8 mouse cellular contexts compared by ENCODE assay signal in genomic region chr6:127153296-127153800, GRCm38 (mm10). TPM values are rescaled to one million over a fixed set of nuclear protein-coding genes. Genes with fewer than 3 reads are reported as not detected.
DNase-seq lines count a peak whose midpoint lies in the region; ATAC-seq and TF ChIP-seq lines count a peak whose summit lies in the region.

No protein-coding gene starts in this region.

- H3K9ac ChIP-seq in forebrain, embryonic 13.5 days = peak overlapping the region; percentile 40; the same call in 1 of the 2 replicates
- no peak overlapping the region for H3K9ac ChIP-seq in hindbrain, postnatal 0 days (replicated peaks; ENCODE audit: low read length)
- H3K9ac ChIP-seq in liver, embryonic 15.5 days = no peak overlapping the region

- DNase-seq in 416B (ENCODE audit: low read depth) = peak; percentile 68
- peak; percentile 45 for DNase-seq in T-cell, adult 2 months (ENCODE audit: low spot score)
- no peak for DNase-seq in hindbrain, postnatal 0 days (ENCODE audit: low spot score)
- peak; percentile 48 for DNase-seq in retina, embryonic 14.5 days (ENCODE audit: low spot score)
- DNase-seq in left cerebral cortex, postnatal 4 days = no peak
- no peak for DNase-seq in left cerebral cortex, adult 8-10 months (ENCODE audit: low spot score in 2 of 2)

- H3K27ac ChIP-seq in forebrain, embryonic 13.5 days = peak overlapping the region; percentile 83; the same call in 1 of the 2 replicates
- H3K27ac ChIP-seq in hindbrain, postnatal 0 days = no peak overlapping the region
- no peak overlapping the region for H3K27ac ChIP-seq in liver, embryonic 15.5 days (replicated peaks)

- intact Hi-C loops in left cerebral cortex, postnatal 4 days (cut with DNase I) = no loop called here

- peaks cover 56% of the 10 kb centered on the region for H3K4me1 ChIP-seq in forebrain, embryonic 13.5 days
- H3K4me1 ChIP-seq in hindbrain, postnatal 0 days (ENCODE audit: insufficient read depth, low read length) = peaks cover 25% of the 10 kb centered on the region
- peaks cover 67% of the 10 kb centered on the region for H3K4me1 ChIP-seq in liver, embryonic 15.5 days (replicated peaks)

- ATAC-seq in forebrain, embryonic 13.5 days = no peak
- no peak for ATAC-seq in hindbrain, postnatal 0 days
- ATAC-seq in liver, embryonic 15.5 days (ENCODE audit: insufficient read depth) = no peak

- no peaks in the 10 kb centered on the region for H3K36me3 ChIP-seq in forebrain, embryonic 13.5 days (ENCODE audit: poor library complexity, severe bottlenecking)
- H3K36me3 ChIP-seq in hindbrain, postnatal 0 days (ENCODE audit: insufficient read depth, low read length) = no peaks in the 10 kb centered on the region
- no peaks in the 10 kb centered on the region for H3K36me3 ChIP-seq in liver, embryonic 15.5 days (replicated peaks)

- H3K27me3 ChIP-seq in forebrain, embryonic 13.5 days = peaks cover 47% of the 10 kb centered on the region
- peaks cover 29% of the 10 kb centered on the region for H3K27me3 ChIP-seq in hindbrain, postnatal 0 days (ENCODE audit: insufficient read depth, low read length)
- H3K27me3 ChIP-seq in liver, embryonic 15.5 days = peaks cover 97% of the 10 kb centered on the region

- peak overlapping the region; percentile 78 for H3K4me3 ChIP-seq in forebrain, embryonic 13.5 days
- H3K4me3 ChIP-seq in hindbrain, postnatal 0 days (ENCODE audit: low read length) = peak overlapping the region; percentile 61
- H3K4me3 ChIP-seq in liver, embryonic 15.5 days (replicated peaks) = peak overlapping the region; percentile 61

- WGBS in forebrain, embryonic 13.5 days = 1% methylated on average over 26 of the region's 28 CpGs
- under 1% methylated on average over 22 of the region's 28 CpGs for WGBS in hindbrain, postnatal 0 days
- WGBS in liver, embryonic 15.5 days (ENCODE audit: insufficient replicate concordance) = 1% methylated on average over 27 of the region's 28 CpGs

- no peaks in the 10 kb centered on the region for H3K9me3 ChIP-seq in forebrain, embryonic 13.5 days (replicated peaks)
- no peaks in the 10 kb centered on the region for H3K9me3 ChIP-seq in hindbrain, postnatal 0 days (ENCODE audit: low read length)
- no peaks in the 10 kb centered on the region for H3K9me3 ChIP-seq in liver, embryonic 15.5 days (replicated peaks)

- peak overlapping the region; percentile 91 for H3K4me2 ChIP-seq in forebrain, embryonic 13.5 days
- peak overlapping the region; percentile 88 for H3K4me2 ChIP-seq in hindbrain, postnatal 0 days (ENCODE audit: low read depth, low read length)
- peak overlapping the region; percentile 82 for H3K4me2 ChIP-seq in liver, embryonic 15.5 days

- no peak for TF ChIP-seq CTCF in hindbrain, postnatal 0 days (IDR thresholded peaks at IDR 0.05; ENCODE audit: low read depth)

RNA-seq across cellular contexts. Expression of gene Ccnd2, which starts 1.4 kb away (rescaled TPM):
- 1,785 and 2,054 TPM in 2 replicates for polyA plus RNA-seq in forebrain, embryonic 13.5 days (2015; fragmentation: Nextera tagmentation; extraction: Ambion mirVana)
- total RNA-seq in hindbrain, postnatal 0 days (2014; rRNA removed) = 22.3 and 27.1 TPM in 2 replicates
- 229 and 263 TPM in 2 replicates for polyA plus RNA-seq in hindbrain, postnatal 0 days (2015; fragmentation: Nextera tagmentation; extraction: Ambion mirVana)
- 47.6 and 47.9 TPM in 2 replicates for polyA plus RNA-seq in liver, embryonic 15.5 days (2015; fragmentation: Nextera tagmentation; extraction: Ambion mirVana)
- 100 to 1,000 TPM; 139 to 147 TPM for total RNA-seq in left cerebral cortex, postnatal 4 days (2021)
- total RNA-seq in left cerebral cortex, adult 8-10 months (2022) = 10 to 100 TPM; 63.0 to 86.8 (median 73.0) TPM

RNA-seq across cellular contexts. Expression of gene Tigar, which starts 44.0 kb away (rescaled TPM):
- 6.6 and 7.0 TPM in 2 replicates for polyA plus RNA-seq in forebrain, embryonic 13.5 days (2015; fragmentation: Nextera tagmentation; extraction: Ambion mirVana)
- total RNA-seq in hindbrain, postnatal 0 days (2014; rRNA removed) = 6.6 and 7.7 TPM in 2 replicates
- 4.9 and 5.2 TPM in 2 replicates for polyA plus RNA-seq in hindbrain, postnatal 0 days (2015; fragmentation: Nextera tagmentation; extraction: Ambion mirVana)
- 0.52 and 0.53 TPM in 2 replicates for polyA plus RNA-seq in liver, embryonic 15.5 days (2015; fragmentation: Nextera tagmentation; extraction: Ambion mirVana)
- total RNA-seq in left cerebral cortex, postnatal 4 days (2021) = 10 to 100 TPM; 16.4 to 18.6 TPM
- total RNA-seq in left cerebral cortex, adult 8-10 months (2022) = 10 to 100 TPM; 23.1 to 25.8 (median 24.3) TPM

Comparison
In these comparisons a context has a peak if more than half of its experiments do, and no peak if none do; other contexts are left out.
1. DNase-seq: peak in 416B (single experiment), T-cell, adult 2 months (single experiment) and retina, embryonic 14.5 days (single experiment); none in hindbrain, postnatal 0 days (single experiment), left cerebral cortex, postnatal 4 days (single experiment) and left cerebral cortex, adult 8-10 months (0 of 2).
2. Peak in every context shown above with its lines, with median percentiles within 50 percentile points of each other: H3K4me2 ChIP-seq and H3K4me3 ChIP-seq.